Mouse (Mus musculus) liver, embryonic 16.5 days (tissue): Measurements from ENCODE around the gene Dnah12. TPM values are rescaled to one million over a fixed set of nuclear protein-coding genes. Genes with fewer than 3 reads are reported as not detected.

Source experiments
- ATAC-seq: fragments of 200-750 bp; cut with Nextera tagmentation; 2 replicates; pipeline ENCODE4 v1.8.0; 2017; ENCODE audit warnings: low read depth, mild to moderate bottlenecking, moderate number of reproducible peaks, moderate library complexity
- H3K27ac ChIP-seq: fragments of 300-500 bp; sonication (generic); 2 replicates; pipeline ENCODE4 v1.5.1; 2014; ENCODE audit warnings: mild to moderate bottlenecking, low read length
- H3K27me3 ChIP-seq: fragments of 300-500 bp; sonication (generic); 2 replicates; pipeline ENCODE4 v1.6.1; 2014; ENCODE audit warnings: low read depth, low read length, mixed read lengths; ENCODE audit not compliant: control insufficient read depth, insufficient read depth
- H3K36me3 ChIP-seq: fragments of 300-500 bp; sonication (generic); 2 replicates; pipeline ENCODE4 v1.6.1; 2014; ENCODE audit warnings: mild to moderate bottlenecking; ENCODE audit not compliant: control insufficient read depth, insufficient read depth
- H3K4me1 ChIP-seq: fragments of 300-500 bp; sonication (generic); 2 replicates; pipeline ENCODE4 v1.6.1; 2014; ENCODE audit warnings: low read depth, low read length, mixed read lengths; ENCODE audit not compliant: control insufficient read depth
- H3K4me2 ChIP-seq: fragments of 300-500 bp; sonication (generic); 2 replicates; pipeline ENCODE4 v1.6.1; 2014; ENCODE audit warnings: low read depth, low read length, mixed read lengths
- H3K4me3 ChIP-seq: fragments of 300-500 bp; sonication (generic); 2 replicates; pipeline ENCODE4 v1.5.1; 2014; ENCODE audit warnings: low read depth, mild to moderate bottlenecking, low read length
- H3K9ac ChIP-seq: fragments of 300-500 bp; sonication (generic); 2 replicates; pipeline ENCODE4 v1.6.1; 2014; ENCODE audit warnings: low read depth, low read length
- H3K9me3 ChIP-seq: fragments of 300-500 bp; sonication (generic); replicated peaks from 2 replicates; pipeline ENCODE4 v1.6.1; 2016; ENCODE audit warnings: low read length; ENCODE audit not compliant: control insufficient read depth
- WGBS: fragments of 180-500 bp; shearing (Covaris S2); extraction: QIAGEN DNeasy Blood & Tissue Kit; methylation state at CpG from one replicate; pipeline ENCODE4 v1.1.7; 2014; ENCODE audit not compliant: insufficient replicate concordance; 5-methylcytosine and 5-hydroxymethylcytosine counted together
- polyA plus RNA-seq: library from polyadenylated mRNA; unstranded; fragments of >200 nt; fragmentation: Nextera tagmentation; extraction: Ambion mirVana; gene quantifications from 2 replicates; pipeline ENCODE4 v1.2.1, GENCODE M21; 2015

The Dnah12 gene
- polyA plus RNA-seq, 1 experiment from 2014 or later: 0.01 TPM

- Histone ChIP-seq H3K27me3 (no peaks in the 10 kb centered on the region), H3K27ac (no peak overlapping the region), H3K4me3 (no peak overlapping the region), H3K4me1 (no peaks in the 10 kb centered on the region), H3K36me3 (no peaks in the 10 kb centered on the region), H3K9ac (no peak overlapping the region), H3K9me3 (no peaks in the 10 kb centered on the region), H3K4me2 (no peak overlapping the region)
- 16% methylated on average over 4 of the region's 4 CpGs for WGBS
- ATAC-seq: no peak
These were observed 90.7 kb downstream of the Dnah12 start for GRCm38 (mm10) chr14:26783731-26784130.

- no peak overlapping the region for H3K9ac ChIP-seq
- no peaks in the 10 kb centered on the region for H3K27me3 ChIP-seq
- H3K4me2 ChIP-seq: no peak overlapping the region
- no peaks in the 10 kb centered on the region for H3K36me3 ChIP-seq
- ATAC-seq: no peak
- no peaks in the 10 kb centered on the region for H3K4me1 ChIP-seq
- no peak overlapping the region for H3K4me3 ChIP-seq
- H3K27ac ChIP-seq: no peak overlapping the region
- 35% methylated on average over 4 of the region's 4 CpGs for WGBS
- no peaks in the 10 kb centered on the region for H3K9me3 ChIP-seq
These were observed 92.6 kb downstream of the Dnah12 start for GRCm38 (mm10) chr14:26785695-26786094.

GRCm38 (mm10) chr14:26794431-26794830 lies 101.4 kb downstream of the Dnah12 start:
- Histone ChIP-seq H3K4me3 (no peak overlapping the region), H3K36me3 (no peaks in the 10 kb centered on the region), H3K27me3 (no peaks in the 10 kb centered on the region), H3K27ac (no peak overlapping the region), H3K9me3 (no peaks in the 10 kb centered on the region), H3K4me2 (no peak overlapping the region), H3K4me1 (no peaks in the 10 kb centered on the region), H3K9ac (no peak overlapping the region)
- WGBS: 70% methylated on average over 2 of the region's 2 CpGs
- ATAC-seq: no peak

DNA sequence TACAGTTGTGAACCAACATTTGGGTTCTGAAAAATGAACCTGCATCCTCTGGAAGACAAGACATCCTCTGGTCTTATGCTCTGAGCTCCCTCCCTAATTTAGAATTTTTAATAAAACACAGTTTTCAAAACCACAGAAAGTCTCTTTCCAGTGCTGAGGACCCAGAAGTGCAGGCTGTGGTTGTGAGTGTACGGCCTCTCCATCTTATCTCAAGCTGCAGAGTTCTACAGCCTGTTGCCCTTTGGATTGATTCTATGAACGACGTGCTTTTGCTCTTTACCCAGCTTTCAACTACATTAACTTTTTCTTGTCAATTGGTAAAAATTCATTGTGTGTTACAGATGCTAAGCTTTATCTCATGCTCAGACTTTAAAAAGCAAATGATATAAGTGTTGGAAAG lies 105.3 kb downstream of the Dnah12 start:
- Histone ChIP-seq H3K9ac (no peak overlapping the region), H3K36me3 (no peaks in the 10 kb centered on the region), H3K27ac (no peak overlapping the region), H3K4me2 (no peak overlapping the region), H3K4me1 (no peaks in the 10 kb centered on the region), H3K9me3 (no peaks in the 10 kb centered on the region), H3K4me3 (no peak overlapping the region), H3K27me3 (no peaks in the 10 kb centered on the region)
- no peak for ATAC-seq
- WGBS: 12% methylated on average over 3 of the region's 3 CpGs

GRCm38 (mm10) chr14:26799286-26799685 lies 106.2 kb downstream of the Dnah12 start:
- no peak overlapping the region for H3K9ac ChIP-seq
- H3K4me1 ChIP-seq: no peaks in the 10 kb centered on the region
- no peaks in the 10 kb centered on the region for H3K36me3 ChIP-seq
- no peak overlapping the region for H3K4me2 ChIP-seq
- H3K27ac ChIP-seq: no peak overlapping the region
- ATAC-seq: no peak
- H3K4me3 ChIP-seq: no peak overlapping the region
- WGBS: 36% methylated on average over 3 of the region's 3 CpGs
- no peaks in the 10 kb centered on the region for H3K27me3 ChIP-seq
- H3K9me3 ChIP-seq: no peaks in the 10 kb centered on the region

- no peak overlapping the region for H3K9ac ChIP-seq
- H3K27me3 ChIP-seq: no peaks in the 10 kb centered on the region
- no peaks in the 10 kb centered on the region for H3K36me3 ChIP-seq
- H3K4me3 ChIP-seq: no peak overlapping the region
- no peak overlapping the region for H3K4me2 ChIP-seq
- ATAC-seq: no peak
- WGBS: 38% methylated on average over 7 of the region's 7 CpGs
- H3K4me1 ChIP-seq: no peaks in the 10 kb centered on the region
- no peaks in the 10 kb centered on the region for H3K9me3 ChIP-seq
- H3K27ac ChIP-seq: no peak overlapping the region
These were observed 112.4 kb downstream of the Dnah12 start for GRCm38 (mm10) chr14:26805500-26805899.

- Histone ChIP-seq H3K4me1 (no peaks in the 10 kb centered on the region), H3K9ac (no peak overlapping the region), H3K4me3 (no peak overlapping the region), H3K36me3 (no peaks in the 10 kb centered on the region), H3K9me3 (no peaks in the 10 kb centered on the region), H3K27ac (no peak overlapping the region), H3K4me2 (no peak overlapping the region), H3K27me3 (no peaks in the 10 kb centered on the region)
- WGBS: 71% methylated on average over 11 of the region's 11 CpGs
- no peak for ATAC-seq
These were observed 119.7 kb downstream of the Dnah12 start for GRCm38 (mm10) chr14:26812734-26813133.

DNA sequence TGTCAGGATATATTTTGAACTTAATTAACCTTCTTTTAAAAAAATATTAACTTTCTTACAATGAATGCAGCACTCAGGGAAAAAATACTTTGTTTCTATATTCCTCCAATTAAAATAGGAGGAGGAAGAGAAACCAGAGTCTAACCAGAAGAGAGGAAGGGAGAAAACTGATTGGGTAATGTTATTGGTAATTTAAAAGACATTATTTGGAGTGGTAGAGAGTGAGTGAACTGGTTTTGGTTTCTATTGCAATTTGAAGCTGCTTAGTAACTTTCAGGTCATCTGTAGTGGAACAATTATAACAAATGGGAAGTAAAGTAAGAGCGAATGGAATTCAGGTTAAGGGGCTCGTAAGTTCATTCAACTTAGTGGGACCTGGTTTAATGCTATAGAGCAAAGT lies 120.8 kb downstream of the Dnah12 start:
- H3K27ac ChIP-seq: no peak overlapping the region

GRCm38 (mm10) chr14:26814908-26815307 lies 121.8 kb downstream of the Dnah12 start:
- Histone ChIP-seq H3K4me3 (no peak overlapping the region), H3K4me2 (no peak overlapping the region), H3K36me3 (no peaks in the 10 kb centered on the region), H3K9me3 (no peaks in the 10 kb centered on the region), H3K27ac (no peak overlapping the region), H3K4me1 (no peaks in the 10 kb centered on the region), H3K27me3 (no peaks in the 10 kb centered on the region), H3K9ac (no peak overlapping the region)
- WGBS: 26% methylated on average over 3 of the region's 3 CpGs
- no peak for ATAC-seq

More for the DNA sequence above, 120.8 kb downstream of the Dnah12 start:
- WGBS: 66% methylated on average over 2 of the region's 2 CpGs
- Histone ChIP-seq H3K27me3 (no peaks in the 10 kb centered on the region), H3K4me1 (no peaks in the 10 kb centered on the region), H3K4me2 (no peak overlapping the region), H3K36me3 (no peaks in the 10 kb centered on the region), H3K9me3 (no peaks in the 10 kb centered on the region), H3K9ac (no peak overlapping the region), H3K4me3 (no peak overlapping the region)
- no peak for ATAC-seq

GRCm38 (mm10) chr14:26816785-26817184 lies 123.7 kb downstream of the Dnah12 start:
- no peak for ATAC-seq
- H3K36me3 ChIP-seq: no peaks in the 10 kb centered on the region
- H3K4me1 ChIP-seq: no peaks in the 10 kb centered on the region
- no peak overlapping the region for H3K4me2 ChIP-seq
- no peaks in the 10 kb centered on the region for H3K9me3 ChIP-seq
- no peak overlapping the region for H3K9ac ChIP-seq
- H3K27me3 ChIP-seq: no peaks in the 10 kb centered on the region
- H3K27ac ChIP-seq: no peak overlapping the region
- WGBS: 34% methylated on average over 4 of the region's 4 CpGs
- no peak overlapping the region for H3K4me3 ChIP-seq
